Mouse (Mus musculus) heart, postnatal 0 days (tissue): ENCODE results near the gene Hdac10.

Experiments
- CTCF ChIP-seq: IDR thresholded peaks from 2 replicates; pipeline ENCODE4 v1.5.1; 2016; ENCODE audit warnings: antibody characterized with exemption, control low read depth, low read depth
- EP300 ChIP-seq: IDR thresholded peaks from 2 replicates; pipeline ENCODE4 v1.6.1; 2016; ENCODE audit warnings: antibody characterized with exemption, low read depth

DNA sequence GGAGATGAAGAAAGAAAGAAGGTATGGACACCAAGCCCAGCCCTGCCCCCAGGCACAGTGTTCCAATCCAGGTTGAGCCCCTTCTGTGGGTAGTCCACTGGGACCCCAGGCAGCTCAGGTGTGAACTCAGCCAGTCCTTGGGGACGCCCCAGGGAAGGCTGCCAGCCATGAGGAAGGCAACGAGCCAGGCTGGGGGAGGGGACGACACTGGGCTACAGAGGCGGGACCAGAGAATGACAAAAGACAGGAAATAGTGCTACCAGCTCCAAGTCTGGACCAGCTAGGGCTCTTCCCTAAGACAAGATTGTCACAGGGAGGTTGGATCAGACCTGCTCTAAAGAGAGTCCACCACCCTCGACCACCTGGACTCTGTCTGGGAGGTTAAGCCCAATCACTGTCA lies 48.6 kb upstream of the Hdac10 start:
- TF ChIP-seq CTCF (no peak), EP300 (no peak)
